Mouse (Mus musculus) CH12.LX (cell line): ENCODE results near the gene Pikfyve. TPM values are rescaled to one million over a fixed set of nuclear protein-coding genes. Genes with fewer than 3 reads are reported as not detected.

Source experiments
- DNase-seq: peaks from one replicate; pipeline ENCODE4 v3.0.0-alpha.2; 2013; ENCODE audit errors: extremely low read depth
- H3K27ac ChIP-seq: 2 replicates; pipeline ENCODE4 v1.5.1; 2012; ENCODE audit warnings: low read depth, mild to moderate bottlenecking, control low read depth, moderate library complexity; ENCODE audit not compliant: insufficient read depth
- H3K27me3 ChIP-seq: replicated peaks from 2 replicates; pipeline ENCODE3; 2012; ENCODE audit warnings: inconsistent platforms
- H3K36me3 ChIP-seq, 2 experiments: replicated peaks in 1 of 2; 2 replicates each; pipeline versions ENCODE3 to v1.6.1; 2012; ENCODE audit warnings: inconsistent platforms in 1 of 2, low read length in 1 of 2, mild to moderate bottlenecking in 1 of 2, mixed read lengths in 1 of 2, moderate library complexity in 1 of 2; ENCODE audit not compliant: control insufficient read depth in 1 of 2, insufficient read depth in 1 of 2
- H3K4me1 ChIP-seq, 2 experiments: 2 replicates each; pipeline ENCODE4 v1.6.1; 2012; ENCODE audit warnings: inconsistent platforms in 1 of 2, moderate library complexity in 1 of 2; ENCODE audit not compliant: insufficient read depth in 2 of 2, control insufficient read depth in 1 of 2
- H3K4me2 ChIP-seq: 2 replicates; pipeline ENCODE4 v1.6.1; 2012; ENCODE audit warnings: low read depth, mild to moderate bottlenecking, control low read depth; ENCODE audit not compliant: poor library complexity, insufficient read depth, severe bottlenecking
- H3K4me3 ChIP-seq, 3 experiments: fragments of 150-350 bp in 1 of 3; sonication (generic) in 1 of 3; replicated peaks in 1 of 3; 2 replicates each; pipeline versions ENCODE3 to v1.5.1; 2011 to 2012; ENCODE audit warnings: low read depth in 2 of 3, low read length in 2 of 3, mild to moderate bottlenecking in 2 of 3, moderate library complexity in 2 of 3, control low read depth in 1 of 3, improper control_type of control experiment in 1 of 3, inconsistent platforms in 1 of 3, mixed read lengths in 1 of 3; ENCODE audit not compliant: poor library complexity in 1 of 3
- H3K79me2 ChIP-seq: replicated peaks from 2 replicates; pipeline ENCODE4 v1.6.1; 2012; ENCODE audit warnings: mild to moderate bottlenecking, moderate library complexity; ENCODE audit not compliant: control insufficient read depth, poor library complexity, insufficient read depth, severe bottlenecking; ENCODE audit errors: extremely low read depth
- H3K9ac ChIP-seq: 2 replicates; pipeline ENCODE4 v1.6.1; 2012; ENCODE audit warnings: low read depth, mild to moderate bottlenecking, control low read depth, moderate library complexity; ENCODE audit not compliant: insufficient read depth
- H3K9me3 ChIP-seq: replicated peaks from 2 replicates; pipeline ENCODE3; 2012; ENCODE audit warnings: low read length, inconsistent platforms, mixed read lengths
- CTCF ChIP-seq, 2 experiments: IDR thresholded peaks in 1 of 2; conservative IDR thresholded peaks in 1 of 2; 2 replicates each; pipeline ENCODE4 v1.5.1; 2011 to 2012; ENCODE audit warnings: low read depth in 2 of 2, low read length in 2 of 2, improper control_type of control experiment in 1 of 2, inconsistent platforms in 1 of 2, mild to moderate bottlenecking in 1 of 2, moderate library complexity in 1 of 2
- EP300 ChIP-seq: IDR thresholded peaks from 2 replicates; pipeline ENCODE4 v1.6.1; 2011; ENCODE audit warnings: low read length, improper control_type of control experiment
- JUND ChIP-seq: conservative IDR thresholded peaks from 2 replicates; pipeline ENCODE4 v1.6.1; 2011; ENCODE audit warnings: low read depth, low read length, improper control_type of control experiment
- KAT2A ChIP-seq: IDR thresholded peaks from 2 replicates; pipeline ENCODE4 v1.6.1; 2012; ENCODE audit warnings: low read length, improper control_type of control experiment, inconsistent platforms; ENCODE audit not compliant: insufficient replicate concordance
- MAFK ChIP-seq: IDR thresholded peaks from 2 replicates; pipeline ENCODE4 v1.6.1; 2011; ENCODE audit warnings: low read length, improper control_type of control experiment; ENCODE audit not compliant: insufficient replicate concordance
- MEF2A ChIP-seq: IDR thresholded peaks from 2 replicates; pipeline ENCODE4 v1.6.1; 2014; ENCODE audit warnings: low read depth, mild to moderate bottlenecking, inconsistent platforms, low read length, improper control_type of control experiment, borderline replicate concordance
- NELFE ChIP-seq: IDR thresholded peaks from 2 replicates; pipeline ENCODE4 v1.6.1; 2011; ENCODE audit warnings: low read depth, low read length, improper control_type of control experiment
- NRF1 ChIP-seq: IDR thresholded peaks from 2 replicates; pipeline ENCODE4 v1.6.1; 2014; ENCODE audit warnings: low read depth, mild to moderate bottlenecking, inconsistent platforms, low read length, improper control_type of control experiment, moderate library complexity
- PAX5 ChIP-seq: IDR thresholded peaks from 2 replicates; pipeline ENCODE4 v1.6.1; 2012; ENCODE audit warnings: low read length, inconsistent platforms, mixed read lengths
- POLR2AphosphoS2 ChIP-seq: IDR thresholded peaks from 2 replicates; pipeline ENCODE4 v1.6.1; 2011; ENCODE audit warnings: low read depth, low read length, improper control_type of control experiment
- RAD21 ChIP-seq: IDR thresholded peaks from 2 replicates; pipeline ENCODE4 v1.6.1; 2011; ENCODE audit warnings: low read depth, mild to moderate bottlenecking, low read length, improper control_type of control experiment, moderate library complexity
- RCOR1 ChIP-seq: conservative IDR thresholded peaks from 2 replicates; pipeline ENCODE4 v1.6.1; 2012; ENCODE audit warnings: low read depth, mild to moderate bottlenecking, inconsistent platforms, low read length, improper control_type of control experiment
- SIN3A ChIP-seq: IDR thresholded peaks from 2 replicates; pipeline ENCODE4 v1.6.1; 2012; ENCODE audit warnings: low read length, improper control_type of control experiment, inconsistent platforms
- SMC3 ChIP-seq: IDR thresholded peaks from 2 replicates; pipeline ENCODE4 v1.6.1; 2011; ENCODE audit warnings: low read depth, low read length, improper control_type of control experiment
- TBP ChIP-seq: conservative IDR thresholded peaks from 2 replicates; pipeline ENCODE4 v1.6.1; 2011; ENCODE audit warnings: low read depth, low read length, improper control_type of control experiment
- UBTF ChIP-seq: IDR thresholded peaks from 2 replicates; pipeline ENCODE4 v1.6.1; 2012; ENCODE audit warnings: low read depth, mild to moderate bottlenecking, inconsistent platforms, low read length, improper control_type of control experiment, moderate library complexity
- ZNF384 ChIP-seq: IDR thresholded peaks from 2 replicates; pipeline ENCODE4 v1.6.1; 2012; ENCODE audit warnings: low read depth, low read length, improper control_type of control experiment, inconsistent platforms
- dilution Hi-C: fragments of 300-500 bp; cut with MboI; formaldehyde crosslinking; loops from 2 replicates; pipeline ENCODE4 v1.14.3; 2020; ENCODE audit warnings: low sequenced_read_pairs; ENCODE audit not compliant: extremely low pct_unique_long_range_greater_than_20kb, extremely low pct_ligation_motif_present
- in situ Hi-C: fragments of 300-500 bp; cut with MboI; formaldehyde crosslinking; loops from 3 replicates; pipeline ENCODE4 v1.14.3; 2019; ENCODE audit warnings: low sequenced_read_pairs, low pct_ligation_motif_present, low pct_unique_long_range_greater_than_20kb, mixed read lengths
- polyA plus RNA-seq: library from polyadenylated mRNA; unstranded; fragments of >175 nt; gene quantifications from 2 replicates; pipeline ENCODE4 v1.2.1, GENCODE M21; 2012; ENCODE audit warnings: low read depth; ENCODE audit not compliant: insufficient read length
- total RNA-seq, 2 experiments: library from RNA; depleted of rRNA; stranded (reverse); fragments of 300-350 nt in 1 of 2; fragments of >200 nt in 1 of 2; gene quantifications; 2 replicates each; pipeline ENCODE4 v1.2.3; 2012 to 2014

The Pikfyve gene
- total and polyA plus RNA-seq, 3 experiments: 12.6 to 25.5 (median 14.5) TPM

- TF ChIP-seq NRF1: no peak
- TF ChIP-seq NELFE: no peak
- no peak for TF ChIP-seq CTCF (conservative IDR thresholded peaks at IDR 0.05 in 1 of 2, IDR thresholded peaks at IDR 0.05 in 1 of 2; ENCODE audit: low read depth in 2 of 2, low read length in 2 of 2)
- TF ChIP-seq POLR2AphosphoS2: no peak
Observed at GRCm38 (mm10) chr1:65308476-65308875, 122.0 kb downstream of the Pikfyve start (continued).

- Histone ChIP-seq H3K4me1 (peaks cover 0 to 6% of the 10 kb centered on the region in 2 experiments; a peak in 1 of 4 replicates), H3K4me2 (no peak overlapping the region), H3K9me3 (no peaks in the 10 kb centered on the region), H3K36me3 (no peaks in the 10 kb centered on the region), H3K27ac (no peak overlapping the region), H3K4me3 (no peak overlapping the region), H3K9ac (no peak overlapping the region), H3K27me3 (no peaks in the 10 kb centered on the region), H3K79me2 (no peaks in the 10 kb centered on the region)
- in situ Hi-C loops (loop anchor here (25.0 kb wide), 1 partner anchor 801 kb away; no protein-coding TSS in a partner anchor), dilution Hi-C loops (no loop called here)
- DNase-seq: no peak
- TF ChIP-seq JUND (no peak), KAT2A (no peak), PAX5 (no peak), MAFK (no peak), SMC3 (no peak), EP300 (no peak), MEF2A (no peak), SIN3A (no peak), NELFE (no peak), TBP (no peak)
Observed at GRCm38 (mm10) chr1:65311214-65311933, 124.9 kb downstream of the Pikfyve start.

- Histone ChIP-seq H3K4me2 (no peak overlapping the region), H3K4me3 (no peak overlapping the region), H3K9ac (no peak overlapping the region), H3K27ac (no peak overlapping the region), H3K36me3 (no peaks in the 10 kb centered on the region), H3K27me3 (no peaks in the 10 kb centered on the region), H3K9me3 (no peaks in the 10 kb centered on the region), H3K79me2 (no peaks in the 10 kb centered on the region)
- DNase-seq: peak; percentile 53
- in situ Hi-C loops: loop anchor here (25.0 kb wide), 1 partner anchor 800 kb away; no protein-coding TSS in a partner anchor
- dilution Hi-C loops: no loop called here
- TF ChIP-seq UBTF (no peak), SMC3 (peak; percentile 61), MAFK (no peak), MEF2A (no peak), RCOR1 (no peak), CTCF (conservative IDR thresholded peaks at IDR 0.05 in 1 of 2, IDR thresholded peaks at IDR 0.05 in 1 of 2; ENCODE audit: low read depth in 2 of 2, low read length in 2 of 2) (peak in 1 of 2 experiments; percentile 82; a peak in 2 of 4 replicates), ZNF384 (peak; percentile 91), RAD21 (peak; percentile 89)
- TF ChIP-seq, all 38 proteins: peak for 4
- peaks cover 0 to 6% of the 10 kb centered on the region in 2 experiments; a peak in 1 of 4 replicates for H3K4me1 ChIP-seq
Observed at GRCm38 (mm10) chr1:65312118-65312517, 125.6 kb downstream of the Pikfyve start.
